Mouse (Mus musculus) 416B (cell line): ENCODE measurements around the gene Rnf38.

Experiments
- DNase-seq: peaks from one replicate; pipeline ENCODE4 v3.0.0; 2011; ENCODE audit warnings: low read depth

Rnf38 gene

DNA sequence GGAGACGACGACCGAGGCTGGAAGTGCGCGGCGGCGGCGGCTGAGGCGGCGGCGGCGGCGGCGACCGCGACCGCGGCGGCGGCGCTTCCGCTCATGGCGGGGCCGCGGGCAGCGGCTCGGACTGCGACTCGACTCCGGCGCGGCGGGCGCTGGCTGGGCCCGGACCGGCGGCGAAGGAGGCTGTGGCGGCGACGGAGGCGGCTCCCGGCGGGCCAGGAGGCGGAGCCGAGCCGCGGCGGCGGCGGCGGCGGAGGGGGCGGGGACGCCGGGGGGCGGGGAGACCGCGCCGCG is at the start of gene Rnf38:
Gene Rnf38, minus strand, starts transcription at position 77 of the 291 bp plus-strand sequence.
- no peak for DNase-seq

DNA sequence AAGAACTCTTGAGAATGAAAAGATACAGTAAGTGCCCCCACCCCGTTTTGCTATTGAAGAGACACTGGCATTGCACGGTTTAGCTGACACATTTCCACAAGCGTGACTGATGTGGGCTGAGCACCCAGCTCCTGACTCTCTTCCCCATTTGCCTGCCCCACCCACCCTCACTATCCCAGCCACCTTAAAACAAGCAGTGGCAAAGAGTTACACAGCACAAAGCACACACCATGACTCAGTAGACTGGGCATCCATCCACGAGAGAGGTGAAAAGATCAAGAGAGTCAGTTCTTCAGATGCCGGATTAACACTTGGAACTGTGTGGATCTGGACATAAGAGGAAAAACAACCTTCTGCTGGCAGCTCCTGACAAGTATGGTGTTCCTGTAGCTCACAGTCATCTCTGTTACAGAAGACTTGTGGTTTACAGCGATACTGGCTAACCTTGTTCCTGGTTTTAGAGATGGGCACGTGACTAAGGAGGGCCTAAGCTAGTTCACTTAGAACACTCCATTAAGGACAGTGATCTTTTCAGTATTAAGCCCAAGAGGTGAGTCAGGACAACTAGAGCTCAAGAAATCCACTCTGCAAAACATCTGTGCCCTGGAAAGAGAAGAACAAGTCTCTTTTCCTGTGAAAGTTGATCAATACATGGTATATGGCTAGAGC is 48.1 kb upstream of the Rnf38 start:
- DNase-seq = peak; percentile 34

DNA sequence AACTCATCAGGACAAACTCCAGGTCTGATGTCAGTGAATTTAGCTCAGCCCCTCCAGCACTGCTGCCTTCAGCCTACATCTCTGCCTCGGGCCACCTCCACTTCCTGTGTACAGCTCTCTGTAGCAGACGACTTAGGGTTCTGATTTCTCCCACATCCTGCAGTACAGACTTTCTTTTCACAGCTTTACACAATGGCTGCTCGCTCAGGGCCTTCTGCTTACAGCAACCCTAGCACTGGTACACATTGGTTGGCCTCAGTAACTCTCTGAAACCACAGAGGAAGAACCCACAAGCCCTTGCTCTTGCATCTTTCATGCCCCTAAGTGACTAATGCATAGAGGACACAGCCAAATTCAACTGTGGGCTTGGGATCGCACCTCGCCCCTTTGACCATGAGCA is 37.5 kb upstream of the Rnf38 start:
- DNase-seq = peak; percentile 67

DNA sequence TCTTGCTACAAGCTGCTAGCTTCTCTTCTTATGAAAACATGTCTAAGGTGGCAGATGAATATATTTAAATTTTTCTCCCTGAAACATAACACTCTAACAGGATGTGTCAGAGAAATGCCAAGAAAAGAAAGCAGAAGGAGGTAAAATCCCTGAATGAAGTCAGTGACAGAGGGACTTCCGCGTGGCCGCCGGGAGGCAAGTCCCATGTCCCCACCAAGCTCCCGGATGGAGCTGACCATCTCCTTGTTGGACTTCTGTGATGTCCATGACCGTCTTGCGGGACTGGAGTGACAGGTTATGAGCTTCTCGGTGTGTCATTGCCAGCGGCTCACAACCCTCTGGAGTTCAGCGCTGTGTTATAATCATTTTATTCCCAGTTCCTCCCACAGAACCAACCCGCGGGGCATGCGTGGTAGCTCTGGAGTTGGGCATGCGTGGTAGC is 35.8 kb upstream of the Rnf38 start:
- DNase-seq = no peak

DNA sequence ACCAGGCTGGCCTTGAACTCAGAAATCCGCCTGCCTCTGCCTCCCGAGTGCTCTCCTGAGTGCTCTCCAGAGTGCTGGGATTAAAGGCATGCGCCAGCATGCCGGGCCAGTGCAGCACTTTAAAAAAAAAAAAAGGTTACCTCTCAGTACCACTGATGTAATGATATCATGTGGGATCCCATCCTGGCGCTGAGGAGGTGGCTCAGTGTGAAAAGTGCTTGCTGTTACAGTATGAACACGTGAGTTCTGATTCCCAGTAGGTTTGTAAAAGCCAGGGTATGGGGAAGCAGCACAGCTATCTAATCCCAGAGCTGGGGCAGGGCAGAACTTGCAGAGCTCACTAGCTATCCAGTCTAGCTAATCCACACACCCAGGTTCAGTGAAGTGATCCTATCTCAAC is 33.8 kb upstream of the Rnf38 start:
- DNase-seq = no peak

DNA sequence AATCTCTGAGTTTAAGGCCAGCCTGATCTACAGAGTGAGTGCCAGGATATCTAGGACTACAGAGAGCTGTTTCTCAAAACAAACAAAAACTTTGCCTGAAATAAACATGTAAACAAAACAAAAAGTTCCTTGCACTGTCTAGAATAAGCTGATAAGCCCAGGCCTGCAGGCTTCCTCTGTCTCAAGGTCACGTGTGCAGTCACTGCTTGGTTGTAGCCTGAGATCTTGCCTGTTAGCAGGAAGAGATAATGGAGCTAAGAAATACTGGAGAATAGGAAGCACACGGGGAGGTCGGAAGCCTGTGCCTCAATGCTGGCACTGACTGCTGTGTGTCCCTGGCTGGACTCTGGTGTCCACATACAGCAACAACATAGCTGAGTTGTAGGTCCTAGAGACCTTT is 31.9 kb upstream of the Rnf38 start:
- DNase-seq = peak; percentile 30

DNA sequence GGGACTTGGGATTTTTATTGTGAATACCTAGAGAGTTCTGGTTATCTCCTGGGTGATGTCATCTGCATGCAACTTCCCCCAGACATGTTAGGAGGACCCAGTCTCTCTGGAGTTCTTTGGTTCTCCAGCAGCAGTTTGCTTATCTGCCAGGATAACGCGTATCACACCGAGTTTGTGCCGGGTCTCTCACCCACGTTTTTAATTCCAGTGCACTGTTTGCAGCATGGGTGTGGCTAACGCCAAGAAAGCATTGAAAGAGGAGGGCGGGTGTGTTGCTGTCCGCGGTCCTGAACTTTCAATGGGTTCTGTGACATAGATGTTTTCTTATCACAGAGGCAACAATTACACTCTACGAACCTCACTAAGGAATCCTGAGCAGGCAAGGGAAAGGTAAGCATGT is 26.7 kb upstream of the Rnf38 start:
- DNase-seq = peak; percentile 69

DNA sequence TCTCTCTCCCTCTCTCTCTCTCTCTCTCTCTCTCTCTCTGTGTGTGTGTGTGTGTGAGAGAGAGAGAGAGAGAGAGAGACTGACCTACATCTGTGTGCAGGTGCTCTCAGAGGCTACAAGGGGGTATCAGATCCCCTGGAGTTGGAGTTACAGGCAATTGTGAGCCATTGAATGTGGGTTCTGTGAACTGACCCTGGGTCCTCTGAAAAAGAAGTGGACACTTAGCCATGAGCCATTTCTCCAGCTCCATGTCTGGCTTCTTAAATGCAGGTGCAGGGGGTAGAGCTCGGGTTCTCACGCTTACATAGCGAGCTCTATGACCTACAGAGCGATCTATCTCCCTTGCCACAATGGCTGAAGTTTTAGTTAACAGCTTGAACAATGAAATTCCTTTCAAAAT is 25.5 kb upstream of the Rnf38 start:
- no peak for DNase-seq

DNA sequence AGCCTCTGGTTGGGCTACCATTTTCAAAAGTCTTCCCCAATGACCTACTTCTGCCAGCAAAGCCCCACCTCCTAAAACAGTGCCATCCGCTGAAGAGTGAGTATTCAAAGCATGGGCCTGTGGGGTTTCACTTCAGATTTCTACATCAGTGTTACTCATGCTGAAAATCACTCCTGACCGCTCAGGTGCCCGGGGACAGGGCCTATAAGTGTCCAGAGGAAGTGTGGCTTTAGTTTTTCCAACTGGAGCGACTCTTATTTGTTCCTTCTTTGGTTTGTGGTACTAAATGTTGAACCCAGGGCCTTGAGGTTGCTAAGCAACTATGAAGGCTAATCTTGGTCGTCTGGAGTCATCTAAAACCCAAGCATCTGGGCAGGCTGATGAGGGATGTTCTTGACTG is 21.0 kb upstream of the Rnf38 start:
- DNase-seq = no peak

DNA sequence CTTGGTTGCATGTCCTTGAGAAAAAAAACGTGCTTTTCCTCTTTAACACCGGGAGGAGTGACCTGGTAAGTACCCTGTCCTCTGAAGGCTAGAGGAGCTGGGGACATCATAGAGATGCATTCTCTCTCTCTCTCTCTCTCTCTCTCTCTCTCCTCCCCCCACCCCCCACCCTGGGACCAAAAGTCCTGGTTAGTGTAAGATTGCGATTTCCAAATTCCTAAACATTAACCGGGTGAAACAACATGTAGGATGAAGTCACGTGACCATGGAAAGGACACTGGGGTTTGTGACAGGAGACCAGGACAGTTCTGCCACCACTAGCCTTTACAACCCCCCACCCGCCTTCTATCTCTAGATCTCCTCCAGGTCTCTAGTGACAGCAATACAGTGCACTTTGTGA is 19.6 kb upstream of the Rnf38 start:
- DNase-seq = no peak

DNA sequence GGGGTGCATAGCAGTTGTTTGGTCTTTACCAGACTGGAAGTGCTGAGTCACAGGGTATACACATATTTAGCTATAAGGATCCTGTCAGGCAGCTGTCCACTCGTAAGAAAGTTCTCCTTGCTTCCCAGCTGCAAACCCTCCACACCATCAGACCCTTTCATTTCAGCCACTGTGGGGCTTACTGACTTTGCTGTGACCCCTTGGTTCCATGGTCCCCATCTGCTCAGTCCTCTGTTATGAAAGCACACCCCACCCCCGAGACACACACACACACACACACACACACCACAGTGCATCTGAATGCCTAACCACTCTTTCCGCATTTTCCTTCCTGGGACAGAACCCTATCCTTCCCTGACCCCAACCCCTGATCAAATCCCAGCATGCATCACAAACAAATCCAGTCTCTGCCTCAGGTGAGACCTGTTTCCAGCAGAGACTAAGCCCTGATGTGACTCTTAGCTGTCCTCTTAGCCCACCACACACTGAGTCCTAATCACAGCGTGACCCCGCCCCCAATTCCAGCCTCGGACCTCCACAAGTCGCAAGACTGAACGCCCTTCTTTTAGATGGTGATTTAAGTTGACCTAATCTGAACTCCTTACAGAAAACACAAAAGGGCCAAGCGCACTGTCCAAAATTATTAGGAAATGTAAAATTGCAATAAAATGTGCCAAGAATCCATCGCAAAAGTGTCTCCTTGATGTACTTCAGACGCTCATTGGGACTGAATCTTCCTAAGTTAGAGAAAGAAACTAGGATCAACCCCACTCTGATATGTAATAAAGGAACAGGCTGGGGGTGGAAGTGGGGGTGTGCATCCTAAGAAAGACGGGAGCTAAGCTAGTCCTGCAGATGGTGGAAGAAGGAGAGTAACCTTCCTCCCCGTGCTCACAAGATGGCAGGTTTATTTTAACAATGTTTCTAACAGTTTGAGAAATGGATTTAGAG is 18.7 kb upstream of the Rnf38 start:
- peak; percentile 29 for DNase-seq

DNA sequence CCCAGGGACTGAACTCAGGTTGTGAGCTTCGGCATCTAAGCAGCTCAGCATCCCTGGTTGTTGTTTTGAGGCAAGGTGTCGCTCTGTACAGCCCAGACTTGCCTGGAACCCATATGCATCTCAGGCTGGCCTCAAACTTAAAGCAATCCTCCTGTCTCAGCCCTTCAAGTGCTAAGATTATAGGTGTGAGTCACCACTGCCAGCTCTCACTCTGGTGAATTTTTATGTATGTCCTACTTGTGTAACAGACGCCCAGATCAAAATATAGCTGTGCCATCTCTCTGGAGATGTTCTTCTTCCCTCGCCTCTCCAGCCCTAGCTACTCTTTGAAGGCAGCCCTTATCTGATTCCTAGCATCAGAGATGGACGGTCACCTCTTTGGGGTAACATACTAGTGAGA is 17.9 kb upstream of the Rnf38 start:
- DNase-seq = no peak

DNA sequence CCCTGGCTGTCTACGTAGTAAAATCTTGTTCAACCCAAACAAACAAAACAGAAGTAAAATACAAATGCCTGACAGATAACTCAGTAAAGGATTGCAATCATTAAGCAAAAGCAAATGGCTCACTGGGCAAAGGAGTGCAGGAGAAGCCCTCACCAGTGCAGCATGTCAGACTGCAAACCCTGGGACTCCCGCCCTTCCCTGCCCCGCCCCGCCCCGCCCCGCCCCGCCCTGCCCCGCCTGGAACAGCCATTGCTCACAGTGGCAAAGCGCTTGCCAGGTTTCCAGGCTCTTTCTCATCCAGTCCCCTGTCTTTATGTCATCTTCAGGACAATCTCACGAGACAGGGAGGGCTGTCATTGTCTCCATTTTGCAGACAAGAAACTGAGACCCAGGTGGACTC is 16.1 kb upstream of the Rnf38 start:
- DNase-seq = no peak

DNA sequence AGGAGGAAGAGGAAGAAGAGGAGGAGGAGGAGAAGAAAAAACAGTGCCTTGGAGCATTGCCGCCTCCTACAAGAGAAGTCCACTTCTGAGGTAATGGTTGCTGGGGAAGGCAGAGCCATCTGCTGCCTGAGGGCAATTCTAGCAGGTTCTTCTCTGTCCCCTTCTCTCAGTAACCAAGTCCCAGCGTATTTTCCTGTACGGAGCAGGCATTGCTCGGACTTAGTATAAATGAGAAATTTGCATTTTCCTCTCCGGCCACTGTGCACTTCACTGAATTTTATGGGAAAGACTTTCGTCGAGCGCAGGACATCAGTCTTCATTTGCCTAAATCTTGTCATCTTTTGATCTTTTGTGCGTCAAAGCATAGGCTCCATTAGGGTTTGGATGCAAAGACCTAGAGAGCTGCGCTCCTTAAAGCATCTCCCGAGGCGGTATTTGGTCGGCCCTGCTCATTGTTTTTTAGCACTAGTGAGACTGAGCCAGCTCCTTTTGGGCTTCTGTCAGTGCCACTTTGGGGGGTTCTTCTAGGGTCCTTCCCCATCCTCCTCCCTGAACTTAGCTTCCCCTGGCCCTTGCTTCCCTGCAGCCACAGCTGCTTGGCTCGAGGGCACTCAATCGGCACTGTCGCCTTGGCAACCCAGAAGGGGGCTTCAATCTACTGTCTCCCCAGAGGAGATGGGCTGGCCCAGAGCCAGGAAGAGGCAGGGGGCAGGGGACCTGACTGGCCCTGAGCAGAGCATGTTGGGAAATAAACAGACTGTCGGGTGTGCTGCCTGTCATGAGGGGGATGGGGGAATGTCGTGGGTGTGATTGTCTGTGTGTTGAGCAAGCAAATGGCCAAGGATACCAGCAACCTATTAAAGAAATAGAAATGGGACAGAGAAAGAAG is 13.7 kb upstream of the Rnf38 start:
- no peak for DNase-seq

DNA sequence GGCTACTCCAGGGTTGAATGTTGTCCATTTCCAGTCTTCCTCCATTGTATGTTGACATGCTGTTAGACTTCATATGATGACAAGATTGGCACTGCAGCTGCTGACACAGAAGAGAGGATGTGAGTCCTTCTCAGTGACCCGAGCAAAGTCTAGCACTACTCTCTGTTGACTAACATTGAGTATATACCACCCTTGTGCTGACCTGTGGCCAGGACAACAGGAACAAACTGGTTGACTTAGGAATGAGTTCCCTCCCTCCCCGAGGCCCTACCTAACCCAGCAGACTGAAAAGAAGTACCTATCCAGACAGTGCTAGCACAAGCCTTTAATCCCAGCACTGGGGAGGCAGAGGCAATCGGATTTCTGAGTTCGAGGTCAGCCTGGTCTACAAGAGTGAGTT is 12.7 kb upstream of the Rnf38 start:
- DNase-seq = no peak

DNA sequence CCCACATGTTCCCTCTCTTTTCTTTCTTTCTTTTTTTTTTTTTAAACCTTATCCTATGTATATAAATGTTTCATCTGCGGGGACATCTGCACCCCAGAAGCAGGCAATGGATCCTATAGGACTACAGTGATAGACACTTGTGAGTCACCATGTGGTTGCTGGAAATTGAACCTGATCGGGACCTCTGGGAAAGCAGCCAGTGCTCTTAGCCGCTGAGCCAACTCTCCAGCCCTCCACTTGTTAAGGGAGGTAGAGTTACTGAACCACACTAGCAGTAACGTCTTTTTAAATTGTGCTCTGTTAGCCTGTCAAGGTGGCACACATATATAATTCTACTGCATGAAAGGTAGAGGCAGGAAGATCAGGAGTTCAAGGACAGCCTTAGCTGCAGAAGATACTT is 8.0 kb upstream of the Rnf38 start:
- DNase-seq = no peak

DNA sequence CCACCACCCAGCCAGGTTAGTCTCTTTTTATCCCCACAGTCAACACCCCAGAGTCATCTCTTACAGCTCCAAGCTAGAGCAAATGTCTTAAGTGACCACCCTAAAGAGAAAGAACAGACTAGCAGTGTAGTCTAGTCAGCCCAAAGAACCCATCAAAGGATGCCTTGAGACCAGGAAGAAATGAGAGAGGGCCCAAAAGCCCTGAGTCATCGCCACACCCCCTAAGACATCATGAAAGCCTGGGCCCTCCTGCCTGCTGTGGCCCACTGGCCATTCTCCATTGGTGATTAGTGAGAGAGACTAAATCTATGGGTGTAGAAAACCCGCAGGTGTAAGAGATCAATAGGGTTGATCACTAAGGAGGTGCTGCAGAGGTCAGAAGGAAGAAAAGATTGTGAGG is 2.4 kb upstream of the Rnf38 start:
- peak; percentile 33 for DNase-seq

DNA sequence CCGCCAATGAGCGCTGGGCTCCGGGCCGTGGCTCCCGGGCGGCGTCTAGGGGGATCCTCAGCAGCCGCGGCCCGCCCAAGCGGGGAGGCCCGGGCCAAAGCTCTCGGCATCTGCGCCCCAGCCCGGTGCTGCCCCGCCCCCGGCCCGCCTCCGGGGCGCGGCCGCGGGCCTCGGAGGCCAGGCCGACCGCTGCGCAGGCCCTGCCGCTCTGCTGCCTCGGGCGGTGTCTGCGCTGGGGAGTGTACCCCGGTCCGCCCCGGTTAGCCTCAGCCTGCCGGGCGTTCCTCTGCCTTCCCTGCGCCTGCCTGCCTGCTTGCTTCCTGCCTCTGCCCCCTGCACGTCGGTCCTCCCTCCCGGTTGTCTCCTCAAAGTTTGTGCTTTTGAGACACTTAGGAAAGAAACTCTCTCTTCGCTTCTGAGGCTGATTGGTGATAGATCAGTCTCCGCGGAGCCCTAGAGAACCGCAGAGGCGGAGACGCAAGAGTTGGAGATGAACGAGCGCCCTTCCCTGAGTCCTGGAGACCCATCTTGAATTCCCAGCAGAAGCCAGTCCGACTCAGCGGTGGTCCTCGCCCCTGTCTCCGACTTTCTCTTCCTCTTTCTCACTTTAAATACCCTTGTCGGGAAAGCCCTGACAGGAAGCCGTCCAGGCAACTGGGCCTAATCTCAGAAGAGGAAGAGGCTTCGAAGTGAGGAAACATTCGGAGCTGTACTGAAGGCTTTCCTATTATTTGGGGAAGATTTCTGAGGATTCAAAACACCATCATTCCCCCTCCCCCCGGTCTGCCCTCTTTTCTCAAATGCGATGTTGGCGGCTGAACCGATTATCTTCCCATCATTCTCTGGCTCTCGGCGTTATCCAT is 646 bp upstream of the Rnf38 start:
- DNase-seq = peak; percentile 77

DNA sequence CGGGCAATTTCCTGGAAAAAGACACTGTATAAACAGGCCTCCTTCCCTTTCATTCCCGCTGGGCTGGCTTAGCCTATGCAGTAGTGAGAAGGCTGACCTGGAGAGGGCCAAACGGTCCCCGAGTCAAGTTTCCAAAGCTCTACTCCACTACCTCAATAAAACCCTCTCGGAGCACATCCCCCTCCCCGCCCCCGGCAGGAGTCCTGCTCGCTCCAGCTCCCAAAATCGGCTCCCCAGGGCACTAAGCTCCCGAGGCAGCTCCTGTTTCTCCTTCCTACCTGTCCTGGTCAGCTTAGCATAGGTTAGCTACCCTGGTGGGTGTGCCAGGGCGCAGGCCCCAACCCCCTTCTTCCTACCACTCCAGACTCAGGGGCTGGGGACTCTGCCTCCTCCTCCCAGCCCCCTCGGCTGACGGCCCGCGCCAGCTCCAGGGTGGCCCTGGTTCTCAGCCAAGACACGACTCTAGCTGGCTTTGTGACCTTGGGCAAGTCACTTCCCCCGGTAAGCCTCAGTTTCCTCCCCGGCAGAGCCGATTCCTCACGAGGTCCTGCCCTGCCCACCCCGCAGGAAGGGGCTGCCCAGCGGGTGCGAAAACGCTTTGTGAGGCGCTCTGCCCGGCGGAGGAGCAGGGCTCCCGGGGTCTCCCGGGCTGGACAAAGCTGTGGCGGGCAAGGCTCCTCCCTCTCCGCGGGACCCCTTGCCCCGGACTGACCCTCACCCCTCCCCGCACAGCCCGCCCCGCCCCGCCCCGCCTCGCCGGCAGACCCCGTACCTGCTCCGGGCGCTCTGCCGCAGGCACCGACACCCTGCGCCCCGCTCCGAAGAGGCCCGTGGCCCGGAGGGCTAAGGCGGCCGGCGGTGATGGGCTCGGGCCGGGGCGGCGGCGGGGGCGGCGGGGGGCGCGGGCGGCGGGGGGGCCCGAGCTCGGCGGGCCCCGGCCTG is 547 bp downstream of the Rnf38 start:
- DNase-seq = peak; percentile 79

DNA sequence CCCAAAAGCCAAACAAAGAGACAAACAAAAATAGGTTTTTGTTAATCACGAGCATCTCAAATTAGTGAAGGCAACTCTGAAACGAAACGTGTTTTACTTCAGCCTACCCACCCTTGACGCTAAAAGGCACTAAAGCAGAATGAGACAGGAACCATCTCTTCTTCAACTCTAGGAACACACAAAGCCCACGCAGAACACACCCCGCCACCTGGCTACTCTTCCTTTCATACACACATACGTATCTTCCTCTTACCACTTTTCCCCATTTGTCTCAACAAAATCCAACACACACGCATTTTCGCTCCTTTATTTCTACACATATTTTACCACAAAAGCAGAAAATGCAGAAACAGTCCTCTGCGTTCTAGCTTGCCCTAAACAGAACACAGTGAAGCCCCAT is 8.5 kb downstream of the Rnf38 start:
- no peak for DNase-seq

DNA sequence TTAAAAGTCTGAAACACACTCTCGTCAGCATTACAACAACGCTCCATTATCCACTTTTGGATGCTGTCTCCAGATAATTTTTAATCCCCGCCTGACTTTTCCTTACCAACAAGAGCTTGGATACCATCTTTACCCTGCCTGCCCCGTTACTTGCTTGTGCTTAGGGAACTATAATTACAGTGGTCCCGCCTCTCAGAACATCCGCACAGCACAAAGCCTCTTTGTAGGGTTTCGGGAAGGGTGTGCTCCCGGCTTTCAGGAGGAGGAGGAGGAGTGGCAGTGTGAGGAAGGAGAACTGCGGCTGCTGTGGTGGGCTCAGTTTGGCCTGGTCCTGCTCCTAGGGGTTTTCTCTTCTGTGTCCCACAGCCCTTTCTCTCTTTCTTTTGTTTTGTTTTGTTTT is 9.4 kb downstream of the Rnf38 start:
- no peak for DNase-seq
